Mouse (Mus musculus): ENCODE measurements around the gene Tmem9b. TPM values are rescaled to one million over a fixed set of nuclear protein-coding genes. Genes with fewer than 3 reads are reported as not detected.

Gene Tmem9b
- 110 and 113 TPM in 2 replicates for polyA plus RNA-seq (2015; fragmentation: Nextera tagmentation; extraction: Ambion mirVana)

- H3K4me2 ChIP-seq, result peak within 1 kb of the TSS; percentile 87
- H3K27me3 ChIP-seq, result no peaks in the 10 kb centered on the region
- H3K4me3 ChIP-seq, result peak within 1 kb of the TSS; percentile 86
- H3K36me3 ChIP-seq, result peaks cover 11% of the 10 kb centered on the region
- ATAC-seq (ENCODE audit: low FRiP score), result peak; percentile 92
- peak within 1 kb of the TSS; percentile 93 for H3K27ac ChIP-seq
- peak within 1 kb of the TSS; percentile 95 for H3K9ac ChIP-seq
- H3K4me1 ChIP-seq (replicated peaks), result peaks cover 33% of the 10 kb centered on the region
- WGBS, result under 1% methylated on average over 74 of the region's 74 CpGs
- no peaks in the 10 kb centered on the region for H3K9me3 ChIP-seq
These were observed at the start of gene Tmem9b for GRCm38 (mm10) chr7:109752008-109752925. Tmem9b (minus strand) TSS chr7:109752875.

- Histone ChIP-seq H3K9ac (no peak overlapping the region), H3K4me2 (no peak overlapping the region), H3K9me3 (no peaks in the 10 kb centered on the region), H3K27ac (no peak overlapping the region), H3K4me1 (replicated peaks) (no peaks in the 10 kb centered on the region), H3K27me3 (no peaks in the 10 kb centered on the region), H3K36me3 (no peaks in the 10 kb centered on the region), H3K4me3 (no peak overlapping the region)
- ATAC-seq (ENCODE audit: low FRiP score), result no peak
- 95% methylated on average over 4 of the region's 4 CpGs for WGBS
These were observed 48.0 kb upstream of the Tmem9b start for GRCm38 (mm10) chr7:109800626-109801025.

GRCm38 (mm10) chr7:109799168-109799567 is 46.5 kb upstream of the Tmem9b start:
- Histone ChIP-seq H3K4me1 (replicated peaks) (peaks cover 4% of the 10 kb centered on the region; the same call in 1 of the 2 replicates), H3K36me3 (no peaks in the 10 kb centered on the region), H3K9me3 (no peaks in the 10 kb centered on the region), H3K27me3 (no peaks in the 10 kb centered on the region), H3K9ac (no peak overlapping the region), H3K4me3 (no peak overlapping the region), H3K4me2 (no peak overlapping the region), H3K27ac (no peak overlapping the region)
- 86% methylated on average over 11 of the region's 11 CpGs for WGBS
- no peak for ATAC-seq (ENCODE audit: low FRiP score)

GRCm38 (mm10) chr7:109795564-109795963 is 42.9 kb upstream of the Tmem9b start:
- ATAC-seq (ENCODE audit: low FRiP score), result no peak
- Histone ChIP-seq H3K9me3 (no peaks in the 10 kb centered on the region), H3K9ac (no peak overlapping the region), H3K36me3 (no peaks in the 10 kb centered on the region), H3K27ac (no peak overlapping the region), H3K27me3 (no peaks in the 10 kb centered on the region), H3K4me1 (replicated peaks) (peaks cover 4% of the 10 kb centered on the region; the same call in 1 of the 2 replicates), H3K4me2 (no peak overlapping the region), H3K4me3 (no peak overlapping the region)
- WGBS, result 87% methylated on average over 5 of the region's 5 CpGs

- Histone ChIP-seq H3K9me3 (no peaks in the 10 kb centered on the region), H3K4me3 (no peak overlapping the region), H3K4me1 (replicated peaks) (peaks cover 4% of the 10 kb centered on the region; the same call in 1 of the 2 replicates), H3K9ac (no peak overlapping the region), H3K27ac (no peak overlapping the region), H3K36me3 (no peaks in the 10 kb centered on the region), H3K4me2 (no peak overlapping the region), H3K27me3 (no peaks in the 10 kb centered on the region)
- no peak for ATAC-seq (ENCODE audit: low FRiP score)
- 67% methylated on average over 2 of the region's 2 CpGs for WGBS
These were observed 41.9 kb upstream of the Tmem9b start for GRCm38 (mm10) chr7:109794556-109794955.

- peaks cover 4% of the 10 kb centered on the region; the same call in 1 of the 2 replicates for H3K4me1 ChIP-seq (replicated peaks)
- no peak for ATAC-seq (ENCODE audit: low FRiP score)
- H3K4me3 ChIP-seq, result no peak overlapping the region
- 83% methylated on average over 2 of the region's 2 CpGs for WGBS
- H3K27me3 ChIP-seq, result no peaks in the 10 kb centered on the region
- no peak overlapping the region for H3K27ac ChIP-seq
- no peak overlapping the region for H3K9ac ChIP-seq
- H3K9me3 ChIP-seq, result no peaks in the 10 kb centered on the region
- H3K4me2 ChIP-seq, result no peak overlapping the region
- H3K36me3 ChIP-seq, result no peaks in the 10 kb centered on the region
These were observed 40.1 kb upstream of the Tmem9b start for GRCm38 (mm10) chr7:109792759-109793158.

- Histone ChIP-seq H3K9me3 (no peaks in the 10 kb centered on the region), H3K4me2 (no peak overlapping the region), H3K36me3 (no peaks in the 10 kb centered on the region), H3K4me1 (replicated peaks) (peaks cover 4% of the 10 kb centered on the region; the same call in 1 of the 2 replicates), H3K4me3 (no peak overlapping the region), H3K27ac (no peak overlapping the region), H3K27me3 (no peaks in the 10 kb centered on the region), H3K9ac (no peak overlapping the region)
- 88% methylated on average over 3 of the region's 3 CpGs for WGBS
- ATAC-seq (ENCODE audit: low FRiP score), result no peak
These were observed 38.1 kb upstream of the Tmem9b start for GRCm38 (mm10) chr7:109790818-109791217.

GRCm38 (mm10) chr7:109787860-109788259 is 35.2 kb upstream of the Tmem9b start:
- Histone ChIP-seq H3K4me2 (no peak overlapping the region), H3K4me1 (replicated peaks) (0 out of 2 replicates have a peak, but pooled peaks cover 3% of the 10 kb centered on the region), H3K4me3 (no peak overlapping the region), H3K27me3 (peaks cover 11% of the 10 kb centered on the region), H3K9me3 (no peaks in the 10 kb centered on the region), H3K27ac (no peak overlapping the region), H3K9ac (no peak overlapping the region), H3K36me3 (no peaks in the 10 kb centered on the region)
- whole genome bisulfite sequencing, result 71% methylated on average over 2 of the region's 2 CpGs
- ATAC-seq (ENCODE audit: low FRiP score), result no peak

- H3K36me3 ChIP-seq, result no peaks in the 10 kb centered on the region
- H3K4me3 ChIP-seq, result no peak overlapping the region
- H3K4me2 ChIP-seq, result no peak overlapping the region
- peaks cover 51% of the 10 kb centered on the region for H3K27me3 ChIP-seq
- no peak overlapping the region for H3K9ac ChIP-seq
- peaks cover 15% of the 10 kb centered on the region for H3K4me1 ChIP-seq (replicated peaks)
- 54% methylated on average over 7 of the region's 7 CpGs for WGBS
- H3K9me3 ChIP-seq, result no peaks in the 10 kb centered on the region
- ATAC-seq (ENCODE audit: low FRiP score), result no peak
- no peak overlapping the region for H3K27ac ChIP-seq
These were observed 30.6 kb upstream of the Tmem9b start for GRCm38 (mm10) chr7:109783281-109783680.

- ATAC-seq (ENCODE audit: low FRiP score), result peak; percentile 92
- peak within 1 kb of the TSS; percentile 51 for H3K4me3 ChIP-seq
- H3K36me3 ChIP-seq, result no peaks in the 10 kb centered on the region
- no peaks in the 10 kb centered on the region for H3K9me3 ChIP-seq
- H3K4me2 ChIP-seq, result peak within 1 kb of the TSS; percentile 84
- H3K9ac ChIP-seq, result peak within 1 kb of the TSS; percentile 77
- H3K27ac ChIP-seq, result no peak within 1 kb of the TSS
- WGBS, result 1% methylated on average over 52 of the region's 52 CpGs
- peaks cover 54% of the 10 kb centered on the region for H3K27me3 ChIP-seq
- peaks cover 15% of the 10 kb centered on the region for H3K4me1 ChIP-seq (replicated peaks)
These were observed 29.0 kb upstream of the Tmem9b start, which contains the start of gene Nrip3 for GRCm38 (mm10) chr7:109781470-109782203. Nrip3 (minus strand) TSS chr7:109782025.

GRCm38 (mm10) chr7:109781087-109781469 is 28.4 kb upstream of the Tmem9b start:
- Histone ChIP-seq H3K36me3 (no peaks in the 10 kb centered on the region), H3K4me2 (peak overlapping the region; percentile 84), H3K4me3 (peak overlapping the region; percentile 51), H3K27me3 (peaks cover 54% of the 10 kb centered on the region), H3K27ac (no peak overlapping the region), H3K4me1 (replicated peaks) (peaks cover 15% of the 10 kb centered on the region), H3K9me3 (no peaks in the 10 kb centered on the region), H3K9ac (peak overlapping the region; percentile 77)
- under 1% methylated on average over 24 of the region's 24 CpGs for WGBS
- ATAC-seq (ENCODE audit: low FRiP score), result peak; percentile 75

GRCm38 (mm10) chr7:109772251-109772650 is 19.6 kb upstream of the Tmem9b start:
- no peaks in the 10 kb centered on the region for H3K4me1 ChIP-seq (replicated peaks)
- no peak overlapping the region for H3K4me3 ChIP-seq
- no peaks in the 10 kb centered on the region for H3K36me3 ChIP-seq
- no peak overlapping the region for H3K9ac ChIP-seq
- no peaks in the 10 kb centered on the region for H3K27me3 ChIP-seq
- no peak overlapping the region for H3K4me2 ChIP-seq
- H3K27ac ChIP-seq, result no peak overlapping the region
- ATAC-seq (ENCODE audit: low FRiP score), result no peak
- no peaks in the 10 kb centered on the region for H3K9me3 ChIP-seq
